Mouse (Mus musculus) CD4-positive helper T cell, adult 2 months (primary cell): ENCODE data around the gene Diexf.
A peak's percentile ranks its signal among the peaks of the same experiment; 100 is the strongest.

ENCODE experiments used
- DNase-seq: peaks from one replicate; pipeline ENCODE4 v3.0.0-alpha.2; 2012; ENCODE audit warnings: low read depth, missing footprints, low spot score

Gene Diexf

DNA sequence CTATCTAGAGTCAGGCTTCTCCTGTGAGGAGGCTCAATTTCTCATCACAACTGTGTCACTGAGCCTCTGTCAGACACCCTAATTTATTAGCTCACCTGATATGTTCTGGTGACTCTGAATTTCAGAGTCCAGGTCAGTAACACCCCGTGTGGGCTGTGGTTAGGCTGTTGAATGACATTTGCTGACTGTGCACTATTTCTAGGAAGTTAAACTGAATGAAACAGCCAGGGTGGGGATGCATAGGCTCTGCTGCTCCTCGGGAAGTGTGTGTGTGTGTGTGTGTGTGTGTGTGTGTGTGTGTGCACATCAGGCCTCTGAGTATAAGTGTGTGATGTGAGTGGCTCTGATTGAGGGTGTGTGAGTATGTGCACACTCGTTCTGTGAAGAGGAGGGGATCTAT is 8.6 kb upstream of the Diexf start:
- no peak for DNase-seq

GRCm38 (mm10) chr1:193138087-193138486 is 8.0 kb upstream of the Diexf start:
- no peak for DNase-seq

DNA sequence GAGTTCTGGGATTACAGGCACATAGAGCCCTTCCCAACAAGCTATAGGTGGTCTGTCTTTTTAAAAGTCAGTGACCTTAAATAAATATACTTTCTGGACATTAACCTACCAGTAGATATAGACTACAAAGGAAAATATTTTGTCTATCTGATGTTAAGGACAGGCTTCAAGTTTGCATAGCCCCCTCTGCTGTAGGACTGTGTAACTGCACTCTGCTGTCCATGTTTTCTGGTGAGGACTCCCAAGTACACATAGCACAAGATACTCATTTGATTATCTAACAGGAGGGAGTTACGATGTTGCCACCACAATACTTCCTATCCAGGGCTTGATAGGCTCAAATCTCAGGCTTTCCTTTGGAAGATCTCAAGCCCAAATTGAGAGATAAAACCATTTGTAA is 3.7 kb upstream of the Diexf start:
- DNase-seq = no peak

- DNase-seq = no peak
These were observed 2.3 kb upstream of the Diexf start for GRCm38 (mm10) chr1:193132385-193132784.

- DNase-seq = no peak
These were observed 1.4 kb upstream of the Diexf start for GRCm38 (mm10) chr1:193131311-193131948.

GRCm38 (mm10) chr1:193130839-193131238 is 767 bp upstream of the Diexf start:
- peak; percentile 45 for DNase-seq

DNA sequence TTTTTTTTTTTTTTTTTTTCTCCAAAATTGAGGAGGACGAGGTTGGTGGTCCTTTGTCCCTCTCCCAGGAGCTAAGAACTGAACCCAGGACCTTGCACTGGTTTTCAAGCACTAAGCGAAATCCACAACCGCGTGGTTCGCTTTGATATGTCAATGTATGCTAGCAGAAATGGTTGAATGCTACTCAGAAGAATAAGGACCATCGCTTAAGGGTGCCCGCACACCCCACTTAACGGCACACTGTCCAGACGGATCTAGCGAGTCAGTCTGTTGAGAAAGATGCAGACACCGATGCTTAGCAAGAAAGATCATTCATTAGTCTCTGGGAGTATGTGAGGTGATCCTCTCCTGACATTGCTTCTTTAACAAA is 369 bp upstream of the Diexf start:
- DNase-seq = no peak

- no peak for DNase-seq
These were observed 751 bp downstream of the Diexf start for GRCm38 (mm10) chr1:193129321-193129720.

DNA sequence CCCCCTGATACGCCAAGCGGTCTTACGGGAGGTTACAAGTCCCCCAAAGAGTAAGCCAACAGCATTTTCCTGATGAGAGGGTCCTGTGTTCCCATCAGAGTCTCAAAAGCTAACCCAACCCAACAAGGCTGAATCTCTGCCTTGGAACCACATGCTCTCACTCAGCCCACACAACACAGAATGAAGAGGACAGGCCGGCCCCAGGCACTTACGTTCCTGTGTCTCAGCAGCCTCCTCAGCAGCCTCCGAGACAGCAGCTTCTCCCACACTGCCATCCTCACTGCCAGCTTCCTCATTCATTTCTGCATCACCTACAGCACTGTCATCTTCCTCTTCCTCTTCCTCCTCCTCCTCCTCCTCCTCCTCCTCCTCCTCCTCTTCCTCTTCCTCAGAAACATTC is 2.0 kb downstream of the Diexf start:
- no peak for DNase-seq

- DNase-seq = no peak
These were observed 4.2 kb downstream of the Diexf start for GRCm38 (mm10) chr1:193125835-193126234.

DNA sequence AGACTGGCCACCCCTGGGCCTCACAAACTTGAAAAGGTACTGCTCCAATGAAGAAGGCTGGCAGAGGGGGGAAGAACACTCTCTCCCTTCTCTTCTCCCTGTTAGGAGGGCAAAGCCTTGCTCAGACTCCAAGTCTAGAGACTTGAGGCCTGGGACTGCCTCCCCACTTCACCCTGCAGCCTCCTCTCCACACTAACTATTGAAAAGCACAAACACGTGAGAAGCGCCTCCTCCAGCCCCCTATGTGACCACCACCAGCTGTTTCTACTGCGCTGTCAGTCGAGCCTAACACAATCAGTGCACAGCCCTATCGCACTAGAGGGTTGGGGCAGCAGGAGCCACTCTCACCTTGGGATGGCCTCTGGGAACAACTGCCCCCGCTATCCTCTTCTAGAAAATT is 6.8 kb downstream of the Diexf start:
- no peak for DNase-seq

DNA sequence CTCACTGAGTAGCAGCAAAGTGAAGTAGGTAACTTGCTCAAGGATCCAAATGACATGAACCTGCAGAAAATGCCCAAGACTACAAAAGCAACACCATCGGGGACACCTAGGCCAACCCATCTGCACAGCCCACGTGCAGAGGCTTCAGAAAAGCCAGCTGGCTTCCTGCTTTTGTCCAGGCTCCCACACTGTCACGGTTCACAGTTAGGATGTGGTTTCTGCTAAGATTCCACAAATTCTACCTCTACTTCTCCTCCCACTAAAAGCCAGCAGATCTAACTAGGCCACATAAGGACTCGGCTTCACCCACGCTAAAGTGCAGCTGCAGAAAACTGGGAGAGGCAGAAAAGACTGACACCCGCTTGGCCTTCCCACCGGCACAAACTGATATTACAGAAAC is 7.3 kb downstream of the Diexf start:
- no peak for DNase-seq

GRCm38 (mm10) chr1:193112093-193112492 is 18.0 kb downstream of the Diexf start:
- no peak for DNase-seq

- DNase-seq = no peak
These were observed 27.1 kb downstream of the Diexf start for GRCm38 (mm10) chr1:193102996-193103395.

DNA sequence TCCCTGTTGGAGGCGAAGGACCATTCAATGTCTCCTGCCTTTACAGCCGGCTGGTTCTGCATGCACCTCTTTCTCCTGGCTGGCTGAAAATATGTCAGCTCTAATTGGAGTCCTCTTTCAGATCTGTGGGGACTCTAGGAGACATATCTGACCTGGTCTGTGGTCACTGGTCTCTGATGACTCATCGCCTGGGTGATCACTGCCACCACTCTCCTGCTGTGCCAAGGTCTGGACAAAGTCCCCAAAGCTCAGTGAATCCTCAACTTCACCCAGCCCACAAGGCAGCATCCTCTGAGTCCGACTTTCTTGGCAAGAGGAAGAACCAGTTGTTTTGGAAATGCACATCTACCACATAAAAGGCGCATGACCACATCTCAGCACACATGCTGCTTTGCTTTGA is 27.5 kb downstream of the Diexf start:
- DNase-seq = peak; percentile 20

- no peak for DNase-seq
These were observed 28.0 kb downstream of the Diexf start for GRCm38 (mm10) chr1:193102029-193102428.

DNA sequence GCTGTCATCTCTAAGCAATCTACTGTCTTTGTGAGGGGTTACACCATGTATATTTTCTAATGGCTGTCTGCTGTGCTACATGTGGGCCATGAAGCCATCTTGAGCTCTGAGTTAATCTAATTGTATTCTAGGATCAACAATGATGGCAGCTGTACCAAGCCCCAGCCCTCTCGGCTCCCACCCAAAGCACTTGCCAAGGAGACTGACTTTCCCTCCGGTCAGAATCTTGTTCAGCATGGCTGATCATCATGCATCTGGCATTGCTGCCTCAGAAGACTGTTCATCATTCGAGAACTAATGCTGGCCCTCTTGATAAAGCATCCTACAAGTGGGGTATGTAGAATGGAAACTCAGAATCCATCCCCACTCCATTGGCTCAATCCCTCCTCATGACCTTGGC is 31.1 kb downstream of the Diexf start:
- no peak for DNase-seq

DNA sequence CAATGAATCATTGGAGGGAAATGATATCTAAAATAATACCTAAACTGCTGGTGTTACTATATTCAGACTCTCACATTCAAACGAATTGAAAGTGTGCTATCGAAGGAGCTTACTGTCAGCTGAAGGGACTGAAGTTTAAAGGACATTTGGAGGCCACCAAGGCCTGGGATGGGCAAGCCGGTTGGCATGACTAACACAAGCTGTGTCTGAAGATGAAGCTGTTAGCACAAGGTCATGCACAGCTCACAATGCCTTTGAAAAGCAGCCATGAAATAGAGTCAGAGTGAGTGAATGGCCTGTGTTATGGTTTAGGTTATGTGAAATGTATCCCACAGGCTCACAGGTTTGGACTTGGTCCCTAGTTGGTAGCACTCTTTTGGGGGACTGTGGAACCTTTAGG is 36.5 kb downstream of the Diexf start:
- DNase-seq = no peak

GRCm38 (mm10) chr1:193092771-193093170 is 37.3 kb downstream of the Diexf start:
- no peak for DNase-seq

DNA sequence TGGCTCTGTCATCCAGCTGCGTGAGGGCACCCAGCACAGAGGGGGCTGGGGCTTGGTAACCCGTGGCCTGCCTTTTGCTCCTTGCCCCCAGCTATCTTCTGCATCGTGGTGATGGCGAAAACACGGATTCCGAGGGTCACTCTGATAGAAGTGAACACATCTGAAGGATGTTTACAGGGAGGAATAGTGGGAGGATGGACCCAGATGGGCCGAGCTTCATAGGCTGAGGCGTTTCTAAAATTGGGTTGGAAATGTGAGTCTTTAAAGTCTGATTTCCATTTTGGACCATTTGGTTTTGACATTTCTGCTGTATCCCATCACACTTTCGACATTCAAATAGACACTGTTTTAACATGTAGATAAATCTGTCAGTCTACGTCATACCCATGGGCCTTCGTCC is 39.2 kb downstream of the Diexf start:
- DNase-seq = no peak

GRCm38 (mm10) chr1:193090211-193090871 is 39.7 kb downstream of the Diexf start:
- DNase-seq = no peak

DNA sequence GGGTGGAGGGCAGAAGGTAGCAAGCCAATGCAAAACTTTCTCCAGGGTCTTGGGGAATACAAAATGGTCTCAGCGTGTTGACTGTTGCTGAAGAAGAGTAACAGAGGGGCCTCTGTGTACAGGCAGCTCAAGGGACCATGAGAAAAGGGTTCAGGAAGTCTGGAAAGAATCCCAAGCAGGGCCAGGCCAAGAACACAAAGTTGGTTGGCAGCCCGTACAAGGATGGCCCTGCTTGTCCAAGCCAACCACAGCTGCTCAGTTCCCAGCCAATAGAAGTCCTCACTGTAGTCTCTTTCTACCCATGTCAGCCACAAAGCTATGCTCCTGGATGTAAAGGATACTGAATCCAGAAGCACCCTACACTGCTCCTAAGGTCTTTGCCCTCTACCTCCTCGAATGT is 40.4 kb downstream of the Diexf start:
- no peak for DNase-seq

GRCm38 (mm10) chr1:193089211-193089610 is 40.9 kb downstream of the Diexf start:
- no peak for DNase-seq
